Mouse (Mus musculus): ENCODE measurements around the gene Kif1b. TPM values are rescaled to one million over a fixed set of nuclear protein-coding genes. Genes with fewer than 3 reads are reported as not detected.

The Kif1b gene
- total RNA-seq, 2 experiments from 2014 or later, result 18.6 to 28.4 TPM

- ATAC-seq (replicated peaks; ENCODE audit: poor library complexity), result no peak
These were observed 162.3 kb downstream of the Kif1b start for GRCm38 (mm10) chr4:149145151-149145550.

GRCm38 (mm10) chr4:149144459-149144858, 163.0 kb downstream of the Kif1b start:
- ATAC-seq (replicated peaks; ENCODE audit: poor library complexity), result peak; percentile 95

GRCm38 (mm10) chr4:149143594-149143993, 163.9 kb downstream of the Kif1b start:
- peak; percentile 47 for ATAC-seq (replicated peaks; ENCODE audit: poor library complexity)

- ATAC-seq (replicated peaks; ENCODE audit: poor library complexity), result no peak
These were observed 169.0 kb downstream of the Kif1b start for GRCm38 (mm10) chr4:149138515-149138914.

GRCm38 (mm10) chr4:149136982-149137770, 170.3 kb downstream of the Kif1b start, which contains the start of gene Cenps:
Cenps (minus strand) TSS chr4:149137629.
- peak; percentile 94 for ATAC-seq (replicated peaks; ENCODE audit: poor library complexity)

- no peak for ATAC-seq (replicated peaks; ENCODE audit: poor library complexity)
These were observed 171.2 kb downstream of the Kif1b start for GRCm38 (mm10) chr4:149136116-149136850.

GRCm38 (mm10) chr4:149133395-149133794, 174.1 kb downstream of the Kif1b start:
- ATAC-seq (replicated peaks; ENCODE audit: poor library complexity), result no peak

GRCm38 (mm10) chr4:149131789-149132565, 175.5 kb downstream of the Kif1b start:
- ATAC-seq (replicated peaks; ENCODE audit: poor library complexity), result no peak

- ATAC-seq (replicated peaks; ENCODE audit: poor library complexity), result no peak
These were observed 176.3 kb downstream of the Kif1b start for GRCm38 (mm10) chr4:149131021-149131752.

- no peak for ATAC-seq (replicated peaks; ENCODE audit: poor library complexity)
These were observed 179.0 kb downstream of the Kif1b start for GRCm38 (mm10) chr4:149128467-149128866.

- no peak for ATAC-seq (replicated peaks; ENCODE audit: poor library complexity)
These were observed 180.8 kb downstream of the Kif1b start, which contains the start of gene Cort for GRCm38 (mm10) chr4:149126663-149127062. Cort (minus strand) TSS chr4:149126763.

Other genes starting within 250 kb of the Kif1b start
- gene Pex14, start 207.8 kb downstream of the Kif1b start, total RNA-seq (2015), result 8.6 and 9.9 TPM in 2 replicates
- 12.7 and 13.7 TPM in 2 replicates for gene Pex14, start 207.8 kb downstream of the Kif1b start, total RNA-seq (2017)
- 20.0 and 24.5 TPM in 2 replicates for gene Dffa, start 203.5 kb downstream of the Kif1b start, total RNA-seq (2015)
- 18.6 and 19.4 TPM in 2 replicates for gene Dffa, start 203.5 kb downstream of the Kif1b start, total RNA-seq (2017)
- gene Cort, start 180.9 kb downstream of the Kif1b start, total RNA-seq (2015), result 0.72 TPM in 1 of 2 replicates, not detected in the other
- gene Cort, start 180.9 kb downstream of the Kif1b start, total RNA-seq (2017), result 1.4 TPM in 1 of 2 replicates, not detected in the other
- gene Cenps, start 170.1 kb downstream of the Kif1b start, total RNA-seq (2015), result 19.3 and 23.2 TPM in 2 replicates
- gene Cenps, start 170.1 kb downstream of the Kif1b start, total RNA-seq (2017), result 26.0 and 35.2 TPM in 2 replicates
- gene Pgd, start 140.9 kb downstream of the Kif1b start, total RNA-seq (2015), result 128 and 132 TPM in 2 replicates
- 115 and 133 TPM in 2 replicates for gene Pgd, start 140.9 kb downstream of the Kif1b start, total RNA-seq (2017)
- gene Ube4b, start 119.1 kb upstream of the Kif1b start, total RNA-seq (2015), result 42.0 and 43.2 TPM in 2 replicates
- gene Ube4b, start 119.1 kb upstream of the Kif1b start, total RNA-seq (2017), result 35.1 and 42.1 TPM in 2 replicates
- gene Rbp7, start 147.3 kb upstream of the Kif1b start, total RNA-seq (2015), result not detected in 2 replicates
- gene Rbp7, start 147.3 kb upstream of the Kif1b start, total RNA-seq (2017), result not detected in 2 replicates
- gene Tmem274, start 169.7 kb upstream of the Kif1b start, total RNA-seq (2015), result not detected in 2 replicates
- not detected in 2 replicates for gene Tmem274, start 169.7 kb upstream of the Kif1b start, total RNA-seq (2017)
- 7.4 and 8.0 TPM in 2 replicates for gene Nmnat1, start 177.5 kb upstream of the Kif1b start, total RNA-seq (2015)
- 12.4 and 14.4 TPM in 2 replicates for gene Nmnat1, start 177.5 kb upstream of the Kif1b start, total RNA-seq (2017)
- 25.2 and 26.8 TPM in 2 replicates for gene Lzic, start 177.5 kb upstream of the Kif1b start, total RNA-seq (2015)
- gene Lzic, start 177.5 kb upstream of the Kif1b start, total RNA-seq (2017), result 81.4 and 111 TPM in 2 replicates
- 2.2 and 3.4 TPM in 2 replicates for gene Ctnnbip1, start 210.5 kb upstream of the Kif1b start, total RNA-seq (2015)
- gene Ctnnbip1, start 210.5 kb upstream of the Kif1b start, total RNA-seq (2017), result 1.6 and 3.4 TPM in 2 replicates

Data from megakaryocyte progenitor cell, adult 5-6 weeks (primary cell).